Mouse (Mus musculus) embryonic facial prominence, embryonic 14.5 days (tissue): ENCODE measurements around the gene Lmbrd2. TPM values are rescaled to one million over a fixed set of nuclear protein-coding genes. Genes with fewer than 3 reads are reported as not detected.

Experiments used
- ATAC-seq: fragments of 200-750 bp; cut with Nextera tagmentation; 2 replicates; pipeline ENCODE4 v1.8.0; 2017; ENCODE audit warnings: low read depth, moderate number of reproducible peaks, moderate TSS enrichment
- DNase-seq: peaks from one replicate; pipeline ENCODE4 v3.0.0-alpha.2; 2015; ENCODE audit warnings: low spot score
- H3K27ac ChIP-seq: fragments of 300-500 bp; sonication (generic); replicated peaks from 2 replicates; pipeline ENCODE4 v1.5.1; 2014; ENCODE audit warnings: low read depth, mild to moderate bottlenecking, low read length, moderate library complexity
- H3K27me3 ChIP-seq: fragments of 300-500 bp; sonication (generic); replicated peaks from 2 replicates; pipeline ENCODE4 v1.6.1; 2014; ENCODE audit warnings: low read length; ENCODE audit not compliant: control insufficient read depth, insufficient read depth
- H3K36me3 ChIP-seq: fragments of 300-500 bp; sonication (generic); 2 replicates; pipeline ENCODE4 v1.6.1; 2014; ENCODE audit warnings: low read length, mixed read lengths; ENCODE audit not compliant: control insufficient read depth, insufficient read depth
- H3K4me1 ChIP-seq: fragments of 300-500 bp; sonication (generic); 2 replicates; pipeline ENCODE4 v1.6.1; 2014; ENCODE audit warnings: antibody characterized with exemption, low read length; ENCODE audit not compliant: control insufficient read depth, insufficient read depth
- H3K4me2 ChIP-seq: fragments of 300-500 bp; sonication (generic); 2 replicates; pipeline ENCODE4 v1.6.1; 2014; ENCODE audit warnings: low read depth, mild to moderate bottlenecking, low read length, moderate library complexity, mixed read lengths
- H3K4me3 ChIP-seq: fragments of 300-500 bp; sonication (generic); 2 replicates; pipeline ENCODE4 v1.5.1; 2014; ENCODE audit warnings: low read depth, mild to moderate bottlenecking, low read length
- H3K9ac ChIP-seq: fragments of 300-500 bp; sonication (generic); 2 replicates; pipeline ENCODE4 v1.6.1; 2014; ENCODE audit warnings: low read depth, mild to moderate bottlenecking, low read length, moderate library complexity, mixed read lengths
- H3K9me3 ChIP-seq: fragments of 300-500 bp; sonication (generic); 2 replicates; pipeline ENCODE4 v1.6.1; 2016; ENCODE audit warnings: low read length; ENCODE audit not compliant: control insufficient read depth
- WGBS: fragments of 180-500 bp; shearing (Covaris S2); extraction: QIAGEN DNeasy Blood & Tissue Kit; methylation state at CpG from one replicate; pipeline ENCODE4 v1.1.7; 2014; 5-methylcytosine and 5-hydroxymethylcytosine counted together
- polyA plus RNA-seq: library from polyadenylated mRNA; unstranded; fragments of >200 nt; fragmentation: Nextera tagmentation; extraction: Ambion mirVana; gene quantifications from 2 replicates; pipeline ENCODE4 v1.2.1, GENCODE M21; 2014

The Lmbrd2 gene
- 4.3 and 6.2 TPM in 2 replicates for polyA plus RNA-seq

DNA sequence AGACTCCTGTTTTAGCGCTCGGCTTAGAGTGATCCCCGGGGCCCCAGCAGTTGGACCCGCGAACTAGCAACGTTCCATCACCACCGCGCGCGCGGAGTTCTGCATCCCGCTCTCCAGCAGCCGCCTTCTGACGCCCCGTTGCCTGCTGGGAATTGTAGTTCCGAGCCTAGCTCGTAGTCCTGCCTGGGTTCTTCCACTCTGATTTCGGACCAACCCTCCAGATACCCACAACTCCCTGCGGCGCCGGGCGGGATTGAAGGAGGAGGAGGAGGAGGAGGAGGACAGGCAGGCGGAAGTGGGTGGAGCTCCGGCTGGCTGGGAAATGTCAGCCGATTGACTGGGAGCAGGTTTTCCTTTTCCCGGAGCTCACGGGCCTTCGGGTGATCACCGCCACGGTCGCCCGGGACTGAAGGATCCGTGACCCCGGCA is at the start of gene Lmbrd2:
Gene Lmbrd2 (plus strand): TSS at position 299 of the 429 bp plus-strand sequence.
- H3K4me2 ChIP-seq = peak within 1 kb of the TSS; percentile 74
- no peaks in the 10 kb centered on the region for H3K9me3 ChIP-seq
- peak; percentile 99 for DNase-seq
- H3K27me3 ChIP-seq = no peaks in the 10 kb centered on the region
- H3K4me1 ChIP-seq = peaks cover 6% of the 10 kb centered on the region
- peak within 1 kb of the TSS; percentile 71 for H3K27ac ChIP-seq
- WGBS = under 1% methylated on average over 30 of the region's 34 CpGs
- H3K9ac ChIP-seq = peak within 1 kb of the TSS; percentile 78
- ATAC-seq = peak; percentile 99
- peak within 1 kb of the TSS; percentile 88 for H3K4me3 ChIP-seq
- peaks cover 32% of the 10 kb centered on the region for H3K36me3 ChIP-seq

DNA sequence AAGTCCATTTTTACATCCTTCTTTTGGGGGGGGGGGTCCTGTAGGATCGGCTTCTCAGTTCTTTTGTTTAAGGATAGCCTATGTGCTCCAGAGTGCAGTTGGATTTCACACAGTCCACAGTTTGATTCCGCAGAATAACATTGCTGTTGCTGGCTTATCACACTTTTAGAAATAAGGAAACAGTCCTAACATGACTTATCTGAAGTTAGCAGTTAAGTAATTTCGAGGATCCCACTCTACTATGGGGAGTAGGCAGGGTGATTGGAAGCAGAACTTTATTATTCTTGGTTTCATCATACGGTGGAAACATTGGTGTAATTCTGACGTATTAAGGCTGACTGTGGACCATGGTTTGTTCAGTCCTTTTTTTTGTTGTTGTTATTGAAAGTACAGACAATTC is 49.7 kb upstream of the Lmbrd2 start:
- Histone ChIP-seq H3K4me1 (0 out of 2 replicates have a peak, but pooled peaks cover 5% of the 10 kb centered on the region), H3K4me2 (no peak overlapping the region), H3K27me3 (no peaks in the 10 kb centered on the region), H3K27ac (no peak overlapping the region), H3K9me3 (no peaks in the 10 kb centered on the region), H3K36me3 (peaks cover 47% of the 10 kb centered on the region), H3K4me3 (no peak overlapping the region), H3K9ac (no peak overlapping the region)
- 92% methylated on average over 5 of the region's 5 CpGs for WGBS
- ATAC-seq (no peak), DNase-seq (no peak)

DNA sequence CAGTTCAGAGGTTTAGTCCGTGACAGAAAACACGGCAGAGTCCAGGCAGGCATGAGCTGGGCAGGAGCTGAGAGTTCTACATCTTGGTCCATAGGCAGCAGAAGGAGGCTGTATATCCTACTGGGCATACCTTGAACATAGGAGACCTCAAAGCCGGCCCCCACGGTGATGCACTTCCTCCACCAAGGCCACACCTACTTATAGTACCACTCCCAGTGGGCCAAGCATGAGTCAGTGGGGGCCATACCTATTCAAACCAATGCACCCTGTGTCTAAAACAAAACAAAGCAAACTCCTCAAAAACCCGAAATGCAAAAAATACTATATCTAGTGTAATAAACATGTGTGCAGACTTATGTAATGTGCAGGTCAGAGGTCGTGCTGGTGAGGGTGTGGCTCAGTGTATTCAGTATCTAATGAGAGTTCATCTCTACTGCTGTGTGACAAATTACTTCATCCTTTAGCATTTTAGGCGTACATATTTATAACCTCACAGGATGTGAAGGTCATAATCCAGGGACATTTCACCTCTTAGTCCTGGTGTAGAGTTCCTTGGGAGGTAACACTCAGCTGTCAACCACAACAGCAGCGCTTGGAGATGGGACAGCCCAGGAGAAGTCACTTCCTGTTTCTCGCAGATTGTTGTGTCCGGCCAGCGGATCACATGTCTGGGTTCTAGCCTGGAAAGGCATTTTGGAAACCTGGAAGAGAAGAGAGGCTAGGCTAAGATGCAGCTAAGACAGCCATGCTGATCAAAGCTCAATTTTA is 46.6 kb upstream of the Lmbrd2 start:
- H3K4me1 ChIP-seq = 0 out of 2 replicates have a peak, but pooled peaks cover 5% of the 10 kb centered on the region
- H3K4me3 ChIP-seq = no peak overlapping the region
- H3K9me3 ChIP-seq = no peaks in the 10 kb centered on the region
- H3K27me3 ChIP-seq = no peaks in the 10 kb centered on the region
- ATAC-seq = peak; percentile 34; the same call in 1 of the 2 replicates
- peaks cover 56% of the 10 kb centered on the region for H3K36me3 ChIP-seq
- no peak for DNase-seq
- H3K4me2 ChIP-seq = peak overlapping the region; percentile 21
- 66% methylated on average over 11 of the region's 11 CpGs for WGBS
- no peak overlapping the region for H3K9ac ChIP-seq
- H3K27ac ChIP-seq = no peak overlapping the region

DNA sequence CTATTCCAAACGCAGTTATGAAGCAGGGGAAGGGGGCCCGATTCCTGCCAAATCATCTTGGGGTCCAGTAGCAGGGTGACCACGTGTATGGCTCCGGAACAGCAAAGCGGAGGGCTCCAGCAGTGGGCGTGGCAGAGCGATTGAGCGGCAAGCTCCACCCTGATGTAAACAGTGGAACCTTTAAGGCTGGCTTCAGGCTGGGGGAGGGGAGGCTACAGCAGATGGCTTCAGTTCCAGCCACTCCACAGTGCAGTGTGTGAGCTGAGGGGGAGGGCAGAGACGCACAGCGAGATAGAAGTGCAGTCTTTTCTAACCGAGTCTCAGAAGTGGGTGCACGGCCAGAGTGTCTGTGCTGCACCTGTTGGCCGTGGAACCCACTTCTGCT is 46.0 kb upstream of the Lmbrd2 start:
- Histone ChIP-seq H3K27ac (no peak overlapping the region), H3K36me3 (peaks cover 58% of the 10 kb centered on the region), H3K4me2 (peak overlapping the region; percentile 21), H3K9me3 (no peaks in the 10 kb centered on the region), H3K4me3 (no peak overlapping the region), H3K27me3 (no peaks in the 10 kb centered on the region), H3K9ac (0 out of 2 replicates have a peak overlapping the region, but pooled peaks have one; percentile 20), H3K4me1 (0 out of 2 replicates have a peak, but pooled peaks cover 5% of the 10 kb centered on the region)
- ATAC-seq = peak; percentile 89
- 11% methylated on average over 13 of the region's 13 CpGs for WGBS
- peak; percentile 68 for DNase-seq

DNA sequence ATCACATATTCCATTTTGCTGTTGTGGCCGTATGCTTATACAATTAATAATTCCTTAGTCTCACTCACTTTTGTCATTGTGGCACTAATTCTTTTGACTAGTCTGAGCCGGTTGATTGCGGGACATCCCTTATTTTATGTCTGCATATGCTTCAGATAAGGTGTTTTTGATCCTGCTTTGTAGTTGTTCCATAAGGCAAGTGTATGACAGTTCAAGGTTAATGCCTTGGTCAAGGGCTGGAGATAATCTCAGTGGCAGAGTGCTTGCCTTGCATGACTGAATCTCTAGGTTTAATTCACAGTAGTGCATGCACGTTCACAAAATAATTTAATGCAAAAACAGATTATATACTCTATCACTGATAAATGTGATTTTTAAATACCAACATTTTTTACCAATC is 43.5 kb upstream of the Lmbrd2 start:
- ATAC-seq (no peak), DNase-seq (no peak)
- WGBS = 90% methylated on average over 4 of the region's 4 CpGs
- Histone ChIP-seq H3K4me1 (0 out of 2 replicates have a peak, but pooled peaks cover 5% of the 10 kb centered on the region), H3K36me3 (peaks cover 65% of the 10 kb centered on the region), H3K9ac (no peak overlapping the region), H3K9me3 (no peaks in the 10 kb centered on the region), H3K27me3 (no peaks in the 10 kb centered on the region), H3K4me2 (no peak overlapping the region), H3K4me3 (no peak overlapping the region), H3K27ac (no peak overlapping the region)

DNA sequence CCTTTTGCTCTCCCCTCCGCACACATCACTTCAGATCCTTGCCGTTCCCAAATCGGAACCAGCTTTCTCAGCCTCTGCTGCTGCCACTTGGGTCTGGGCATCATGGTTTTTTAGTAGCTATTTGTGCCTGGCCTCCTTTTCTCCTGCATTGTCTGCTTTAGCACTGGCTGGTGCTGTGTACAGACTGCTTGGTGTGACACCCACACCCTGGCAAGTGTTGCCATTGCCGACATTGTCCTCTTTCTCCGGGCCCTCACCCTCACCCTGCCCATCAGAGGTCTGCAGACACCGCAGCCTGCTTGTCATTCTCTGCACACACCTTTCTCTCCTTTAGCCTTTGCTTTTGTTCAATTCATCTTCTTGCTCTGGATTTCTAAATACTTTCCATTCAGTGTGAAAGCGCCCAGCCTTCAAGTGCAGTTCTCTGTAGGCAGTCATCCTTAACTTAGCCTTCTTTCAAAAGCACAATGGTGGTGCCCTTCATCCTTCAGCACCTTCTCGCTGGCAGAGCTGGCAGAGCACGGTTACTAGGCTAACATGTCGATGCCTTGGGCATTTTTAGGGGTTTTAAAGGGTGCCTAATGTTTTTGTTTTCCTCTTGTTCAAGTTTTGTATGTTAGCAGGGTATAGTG is 39.8 kb upstream of the Lmbrd2 start:
- no peaks in the 10 kb centered on the region for H3K27me3 ChIP-seq
- H3K4me1 ChIP-seq = no peaks in the 10 kb centered on the region
- peaks cover 77% of the 10 kb centered on the region for H3K36me3 ChIP-seq
- no peak overlapping the region for H3K4me2 ChIP-seq
- no peak overlapping the region for H3K9ac ChIP-seq
- 95% methylated on average over 10 of the region's 10 CpGs for WGBS
- H3K4me3 ChIP-seq = no peak overlapping the region
- ATAC-seq (no peak), DNase-seq (no peak)
- H3K9me3 ChIP-seq = no peaks in the 10 kb centered on the region
- no peak overlapping the region for H3K27ac ChIP-seq

DNA sequence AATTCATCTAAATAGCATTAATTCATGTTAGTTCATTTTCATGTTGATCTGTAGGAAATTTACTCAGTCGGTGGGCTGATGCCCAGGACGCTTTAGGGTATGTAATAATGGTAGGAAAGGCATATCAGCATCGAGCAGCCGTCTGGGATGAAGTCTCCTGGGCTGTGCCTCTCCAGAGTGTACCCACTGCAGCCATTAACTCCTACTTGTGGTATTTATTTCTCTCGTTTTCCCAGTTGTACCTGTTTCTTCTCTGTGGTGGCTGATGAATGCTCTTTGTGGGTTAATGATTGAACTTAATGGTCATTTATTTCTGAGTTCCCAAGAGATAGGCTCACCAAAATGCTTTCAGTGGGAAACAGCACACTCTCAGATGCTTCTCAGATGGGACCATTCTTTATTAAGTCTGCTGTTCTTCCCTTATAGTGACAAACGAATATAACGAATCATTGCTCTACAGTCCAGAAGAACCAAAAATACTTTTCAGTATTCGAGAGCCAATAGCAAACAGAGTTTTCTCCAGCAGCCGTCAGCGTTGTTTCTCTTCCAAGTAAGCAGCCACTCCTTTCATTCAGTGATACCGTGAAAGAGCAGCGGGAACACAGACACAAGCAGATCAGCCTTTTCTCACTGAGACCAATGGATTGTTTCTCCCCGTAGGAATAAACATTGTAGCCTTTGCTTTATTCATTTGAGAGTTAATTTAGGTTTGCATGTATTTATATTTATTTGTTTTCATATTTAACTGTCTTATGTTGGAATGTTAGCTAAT is 33.9 kb upstream of the Lmbrd2 start:
- Histone ChIP-seq H3K9ac (no peak overlapping the region), H3K4me1 (no peaks in the 10 kb centered on the region), H3K9me3 (no peaks in the 10 kb centered on the region), H3K4me3 (no peak overlapping the region), H3K36me3 (peaks cover 66% of the 10 kb centered on the region), H3K27me3 (no peaks in the 10 kb centered on the region), H3K27ac (no peak overlapping the region), H3K4me2 (no peak overlapping the region)
- no peak for DNase-seq
- WGBS = 90% methylated on average over 13 of the region's 13 CpGs
- no peak for ATAC-seq

DNA sequence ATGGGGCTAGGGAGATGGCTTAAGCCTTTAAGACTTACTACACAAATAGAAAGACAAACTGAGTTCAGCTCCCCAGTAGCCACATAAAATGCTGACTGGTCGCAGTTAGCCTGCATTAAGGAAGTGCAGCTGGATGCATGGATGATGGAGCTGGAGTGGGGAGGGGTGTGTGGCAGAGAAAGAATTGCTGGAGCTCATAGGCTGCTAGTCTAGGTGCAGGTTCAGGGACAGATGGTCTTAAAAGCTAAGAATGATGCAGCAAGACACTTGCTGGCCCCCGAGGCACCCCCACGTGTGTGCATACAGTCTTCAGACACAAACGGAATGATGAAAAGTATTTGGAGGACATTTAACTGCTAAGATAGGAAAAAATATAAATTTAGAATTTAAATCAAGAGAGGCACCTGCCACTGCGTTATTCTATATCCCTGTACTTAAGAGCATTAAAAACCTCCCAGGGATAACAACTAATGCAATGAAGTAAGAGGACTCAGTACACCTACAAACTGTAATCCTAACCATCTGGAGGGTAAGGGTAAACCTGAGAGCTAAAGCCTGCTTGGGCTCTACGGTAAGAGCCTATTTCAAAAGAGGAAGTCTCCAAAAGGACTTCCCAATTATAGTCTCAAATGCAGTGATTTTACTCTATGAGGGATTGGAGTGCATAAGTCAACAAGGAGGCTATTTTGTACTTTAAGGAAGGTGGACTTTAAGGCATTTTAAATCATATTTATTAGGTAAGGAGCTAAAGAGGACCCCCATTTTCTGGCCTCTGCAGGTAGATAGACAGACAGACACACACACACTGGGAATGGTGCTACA is 29.6 kb upstream of the Lmbrd2 start:
- Histone ChIP-seq H3K27ac (no peak overlapping the region), H3K36me3 (peaks cover 72% of the 10 kb centered on the region), H3K9ac (no peak overlapping the region), H3K27me3 (no peaks in the 10 kb centered on the region), H3K4me1 (no peaks in the 10 kb centered on the region), H3K4me2 (no peak overlapping the region), H3K4me3 (no peak overlapping the region), H3K9me3 (no peaks in the 10 kb centered on the region)
- DNase-seq (peak; percentile 20), ATAC-seq (peak; percentile 69; the same call in 1 of the 2 replicates)
- WGBS = 79% methylated on average over 6 of the region's 6 CpGs
